Mouse (Mus musculus) hindbrain, embryonic 14.5 days (tissue): Measurements from ENCODE around the gene Abr. TPM values are rescaled to one million over a fixed set of nuclear protein-coding genes. Genes with fewer than 3 reads are reported as not detected.
A peak's percentile ranks its signal among the peaks of the same experiment; 100 is the strongest.

Experiments used
- ATAC-seq: fragments of 200-750 bp; cut with Nextera tagmentation; 2 replicates; pipeline ENCODE4 v1.8.0; 2017; ENCODE audit warnings: moderate number of reproducible peaks, mild to moderate bottlenecking, moderate TSS enrichment, moderate library complexity; ENCODE audit not compliant: low FRiP score
- DNase-seq: peaks from one replicate; pipeline ENCODE4 v3.0.0-alpha.2; 2015; ENCODE audit warnings: low spot score
- H3K27ac ChIP-seq: fragments of 300-500 bp; sonication (generic); 2 replicates; pipeline ENCODE4 v1.5.1; 2014; ENCODE audit warnings: mild to moderate bottlenecking, moderate library complexity
- H3K27me3 ChIP-seq: fragments of 300-500 bp; sonication (generic); 2 replicates; pipeline ENCODE4 v1.6.1; 2014; ENCODE audit warnings: mild to moderate bottlenecking, low read length, mixed read lengths; ENCODE audit not compliant: control insufficient read depth, insufficient read depth
- H3K36me3 ChIP-seq: fragments of 300-500 bp; sonication (generic); replicated peaks from 2 replicates; pipeline ENCODE4 v1.6.1; 2014; ENCODE audit not compliant: control insufficient read depth, insufficient read depth
- H3K4me1 ChIP-seq: fragments of 300-500 bp; sonication (generic); replicated peaks from 2 replicates; pipeline ENCODE4 v1.6.1; 2014; ENCODE audit warnings: antibody characterized with exemption, low read length, mixed read lengths; ENCODE audit not compliant: control insufficient read depth, insufficient read depth
- H3K4me2 ChIP-seq: fragments of 300-500 bp; sonication (generic); replicated peaks from 2 replicates; pipeline ENCODE4 v1.6.1; 2014; ENCODE audit warnings: mild to moderate bottlenecking, moderate library complexity
- H3K4me3 ChIP-seq: fragments of 300-500 bp; sonication (generic); replicated peaks from 2 replicates; pipeline ENCODE4 v1.5.1; 2014; ENCODE audit warnings: mild to moderate bottlenecking, low read length
- H3K9ac ChIP-seq: fragments of 300-500 bp; sonication (generic); 2 replicates; pipeline ENCODE4 v1.6.1; 2014
- H3K9me3 ChIP-seq: fragments of 300-500 bp; sonication (generic); 2 replicates; pipeline ENCODE4 v1.6.1; 2016; ENCODE audit warnings: low read length; ENCODE audit not compliant: control insufficient read depth
- WGBS: fragments of 180-500 bp; shearing (Covaris S2); extraction: QIAGEN DNeasy Blood & Tissue Kit; methylation state at CpG from one replicate; pipeline ENCODE4 v1.1.7; 2014; 5-methylcytosine and 5-hydroxymethylcytosine counted together
- polyA plus RNA-seq: library from polyadenylated mRNA; unstranded; fragments of >200 nt; fragmentation: Nextera tagmentation; extraction: Ambion mirVana; gene quantifications from 2 replicates; pipeline ENCODE4 v1.2.1, GENCODE M21; 2014

The Abr gene
- polyA plus RNA-seq, 1 experiment from 2014 or later = 115 TPM

- ATAC-seq = peak; percentile 88
- WGBS = under 1% methylated on average over 61 of the region's 70 CpGs
- H3K36me3 ChIP-seq = no peaks in the 10 kb centered on the region
Observed at GRCm38 (mm10) chr11:76398798-76399586, 223.1 kb downstream of the Abr start, which contains the start of gene Nxn. Gene Nxn, minus strand, starts transcription at chr11:76399140.

GRCm38 (mm10) chr11:76398312-76398797, 223.8 kb downstream of the Abr start:
- H3K4me2 ChIP-seq = peak overlapping the region; percentile 78
- H3K36me3 ChIP-seq = no peaks in the 10 kb centered on the region
- no peaks in the 10 kb centered on the region for H3K27me3 ChIP-seq
- DNase-seq = no peak
- ATAC-seq = peak; percentile 71; the same call in 1 of the 2 replicates
- peak overlapping the region; percentile 83 for H3K9ac ChIP-seq
- under 1% methylated on average over 32 of the region's 33 CpGs for WGBS
- H3K4me1 ChIP-seq = peaks cover 12% of the 10 kb centered on the region
- peak overlapping the region; percentile 87 for H3K27ac ChIP-seq
- H3K4me3 ChIP-seq = peak overlapping the region; percentile 78
- H3K9me3 ChIP-seq = no peaks in the 10 kb centered on the region

More at GRCm38 (mm10) chr11:76398798-76399586, 223.1 kb downstream of the Abr start, which contains the start of gene Nxn:
- H3K4me3 ChIP-seq = peak within 1 kb of the TSS; percentile 78
- H3K9ac ChIP-seq = peak within 1 kb of the TSS; percentile 83
- peak; percentile 80 for DNase-seq
- H3K27me3 ChIP-seq = no peaks in the 10 kb centered on the region
- H3K4me1 ChIP-seq = peaks cover 12% of the 10 kb centered on the region
- peak within 1 kb of the TSS; percentile 78 for H3K4me2 ChIP-seq
- peak within 1 kb of the TSS; percentile 87 for H3K27ac ChIP-seq
- no peaks in the 10 kb centered on the region for H3K9me3 ChIP-seq

GRCm38 (mm10) chr11:76397650-76398311, 224.3 kb downstream of the Abr start:
- DNase-seq = no peak
- Histone ChIP-seq H3K36me3 (no peaks in the 10 kb centered on the region), H3K9me3 (no peaks in the 10 kb centered on the region), H3K9ac (peak overlapping the region; percentile 83), H3K27me3 (no peaks in the 10 kb centered on the region), H3K4me2 (peak overlapping the region; percentile 78), H3K4me1 (peaks cover 12% of the 10 kb centered on the region), H3K4me3 (peak overlapping the region; percentile 78), H3K27ac (no peak overlapping the region; the same call in 1 of the 2 replicates)
- under 1% methylated on average over 26 of the region's 26 CpGs for WGBS
- peak; percentile 22; the same call in 1 of the 2 replicates for ATAC-seq

- WGBS = 95% methylated on average over 11 of the region's 11 CpGs
- Histone ChIP-seq H3K4me1 (peaks cover 15% of the 10 kb centered on the region; the same call in 1 of the 2 replicates), H3K27ac (no peak overlapping the region), H3K9ac (no peak overlapping the region), H3K27me3 (no peaks in the 10 kb centered on the region), H3K36me3 (no peaks in the 10 kb centered on the region), H3K4me2 (no peak overlapping the region), H3K9me3 (no peaks in the 10 kb centered on the region), H3K4me3 (no peak overlapping the region)
- DNase-seq (no peak), ATAC-seq (no peak)
Observed at GRCm38 (mm10) chr11:76392996-76393395, 229.1 kb downstream of the Abr start.

GRCm38 (mm10) chr11:76392532-76392931, 229.6 kb downstream of the Abr start:
- H3K27me3 ChIP-seq = no peaks in the 10 kb centered on the region
- H3K4me1 ChIP-seq = peaks cover 13% of the 10 kb centered on the region; the same call in 1 of the 2 replicates
- 76% methylated on average over 7 of the region's 7 CpGs for WGBS
- no peaks in the 10 kb centered on the region for H3K9me3 ChIP-seq
- DNase-seq = no peak
- no peak overlapping the region for H3K27ac ChIP-seq
- ATAC-seq = no peak
- H3K9ac ChIP-seq = no peak overlapping the region
- H3K4me2 ChIP-seq = no peak overlapping the region
- no peak overlapping the region for H3K4me3 ChIP-seq
- no peaks in the 10 kb centered on the region for H3K36me3 ChIP-seq

GRCm38 (mm10) chr11:76388711-76389110, 233.4 kb downstream of the Abr start:
- no peaks in the 10 kb centered on the region for H3K9me3 ChIP-seq
- DNase-seq (no peak), ATAC-seq (no peak)
- peaks cover 16% of the 10 kb centered on the region for H3K4me1 ChIP-seq
- 20% methylated on average over 7 of the region's 7 CpGs for WGBS
- H3K27ac ChIP-seq = no peak overlapping the region
- H3K9ac ChIP-seq = no peak overlapping the region
- no peak overlapping the region for H3K4me3 ChIP-seq
- H3K27me3 ChIP-seq = no peaks in the 10 kb centered on the region
- no peaks in the 10 kb centered on the region for H3K36me3 ChIP-seq
- peak overlapping the region; percentile 28 for H3K4me2 ChIP-seq

- H3K4me3 ChIP-seq = no peak overlapping the region
- H3K27me3 ChIP-seq = no peaks in the 10 kb centered on the region
- no peaks in the 10 kb centered on the region for H3K9me3 ChIP-seq
- ATAC-seq (no peak), DNase-seq (no peak)
- WGBS = 89% methylated on average over 1 of the region's 1 CpGs
- no peak overlapping the region for H3K9ac ChIP-seq
- no peak overlapping the region for H3K4me2 ChIP-seq
- H3K27ac ChIP-seq = no peak overlapping the region
- no peaks in the 10 kb centered on the region for H3K36me3 ChIP-seq
- peaks cover 16% of the 10 kb centered on the region for H3K4me1 ChIP-seq
Observed at GRCm38 (mm10) chr11:76387097-76387496, 235.0 kb downstream of the Abr start.

- no peak overlapping the region for H3K27ac ChIP-seq
- H3K27me3 ChIP-seq = no peaks in the 10 kb centered on the region
- WGBS = 21% methylated on average over 3 of the region's 3 CpGs
- H3K9me3 ChIP-seq = no peaks in the 10 kb centered on the region
- H3K9ac ChIP-seq = no peak overlapping the region
- H3K4me1 ChIP-seq = peaks cover 16% of the 10 kb centered on the region
- no peak for ATAC-seq
- no peak overlapping the region for H3K4me2 ChIP-seq
- no peak overlapping the region for H3K4me3 ChIP-seq
- DNase-seq = no peak
- no peaks in the 10 kb centered on the region for H3K36me3 ChIP-seq
Observed at GRCm38 (mm10) chr11:76385746-76386145, 236.4 kb downstream of the Abr start.

GRCm38 (mm10) chr11:76385017-76385416, 237.1 kb downstream of the Abr start:
- peak overlapping the region; percentile 58; the same call in 1 of the 2 replicates for H3K27ac ChIP-seq
- ATAC-seq = no peak
- peaks cover 16% of the 10 kb centered on the region for H3K4me1 ChIP-seq
- no peaks in the 10 kb centered on the region for H3K9me3 ChIP-seq
- no peak for DNase-seq
- H3K27me3 ChIP-seq = no peaks in the 10 kb centered on the region
- no peak overlapping the region for H3K9ac ChIP-seq
- H3K36me3 ChIP-seq = no peaks in the 10 kb centered on the region
- H3K4me3 ChIP-seq = no peak overlapping the region
- WGBS = 63% methylated on average over 4 of the region's 4 CpGs
- H3K4me2 ChIP-seq = no peak overlapping the region
